Mouse (Mus musculus) gastrocnemius, adult 2 months (tissue): Measurements from ENCODE around the gene Inpp4a. TPM values are rescaled to one million over a fixed set of nuclear protein-coding genes. Genes with fewer than 3 reads are reported as not detected.

ENCODE experiments used
- DNase-seq: peaks from one replicate; pipeline ENCODE4 v3.0.0; 2022
- H3K27ac ChIP-seq: fragments of 200-600 bp; 2 replicates; pipeline ENCODE4 v1.8.1; 2022; ENCODE audit warnings: mild to moderate bottlenecking
- H3K4me3 ChIP-seq: fragments of 200-600 bp; 2 replicates; pipeline ENCODE4 v1.8.1; 2022; ENCODE audit warnings: mild to moderate bottlenecking, moderate library complexity
- CTCF ChIP-seq: fragments of 200-600 bp; IDR thresholded peaks from 2 replicates; pipeline ENCODE4 v1.8.1; 2022; ENCODE audit warnings: antibody characterized with exemption, mild to moderate bottlenecking, moderate library complexity
- intact Hi-C: fragments of 180-260 bp; cut with DNase I; formaldehyde crosslinking; loops from one replicate; pipeline ENCODE4 v1.15.1; 2025
- total RNA-seq, 2 experiments: library from RNA; stranded (reverse); gene quantifications; 2 replicates each; pipeline ENCODE4 v1.2.3; 2021

The Inpp4a gene
- total RNA-seq, 2 experiments from 2014 or later, result 18.0 to 19.5 TPM

DNA sequence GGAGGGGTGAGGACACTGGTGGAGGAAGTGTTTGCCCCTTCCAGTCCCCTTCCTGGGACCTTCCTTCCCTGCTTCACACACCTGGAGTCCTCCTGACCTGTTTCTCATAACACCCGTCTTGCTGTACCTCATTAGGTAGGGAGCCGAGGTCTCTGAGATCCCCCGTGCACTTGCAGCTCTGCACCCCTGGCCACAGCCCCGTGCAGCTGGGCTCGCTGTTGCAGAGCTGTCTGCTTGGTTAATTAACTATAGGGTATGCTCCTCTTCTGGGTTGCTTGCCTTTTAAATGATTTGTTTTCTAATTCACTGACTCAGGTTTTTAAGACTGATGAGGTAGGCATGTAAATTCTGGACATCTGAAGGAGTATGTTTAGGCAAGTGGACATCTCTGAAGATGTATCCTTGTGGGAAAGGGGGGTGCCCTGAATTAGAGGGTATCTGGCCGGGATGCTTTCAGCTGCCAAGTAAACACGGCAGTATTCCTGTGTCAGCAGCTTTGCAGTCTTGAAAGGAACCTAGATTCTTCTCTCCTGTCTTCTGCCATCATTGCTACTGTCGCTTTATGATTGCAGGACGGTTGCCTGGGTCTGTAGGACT lies 6.1 kb downstream of the Inpp4a start:
- no peak overlapping the region for H3K27ac ChIP-seq
- intact Hi-C loops, result no loop called here
- no peak overlapping the region for H3K4me3 ChIP-seq
- no peak for TF ChIP-seq CTCF
- DNase-seq, result no peak

DNA sequence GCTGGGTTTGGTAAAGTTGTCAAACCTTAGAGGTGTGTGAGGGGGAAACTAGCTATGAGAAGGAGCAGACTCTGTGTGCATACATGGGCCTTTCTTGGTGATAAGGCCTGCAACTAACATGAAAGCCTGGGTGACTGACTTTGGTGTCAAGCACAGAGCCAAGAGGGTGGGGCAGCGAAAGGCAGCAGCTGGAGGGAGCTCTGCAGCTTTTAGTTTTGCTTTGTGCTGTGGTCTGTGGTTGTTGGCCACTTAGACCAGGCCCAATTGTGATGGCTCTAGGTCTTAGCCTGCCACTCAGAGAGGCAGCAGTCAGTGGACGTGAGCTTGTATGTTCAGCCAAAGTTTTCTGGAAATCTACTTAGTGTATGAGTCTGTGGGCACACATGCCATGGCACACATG lies 7.9 kb downstream of the Inpp4a start:
- intact Hi-C loops, result no loop called here
- peak overlapping the region; percentile 2; the same call in 1 of the 2 replicates for H3K27ac ChIP-seq
- no peak for DNase-seq
- no peak overlapping the region for H3K4me3 ChIP-seq
- no peak for TF ChIP-seq CTCF

DNA sequence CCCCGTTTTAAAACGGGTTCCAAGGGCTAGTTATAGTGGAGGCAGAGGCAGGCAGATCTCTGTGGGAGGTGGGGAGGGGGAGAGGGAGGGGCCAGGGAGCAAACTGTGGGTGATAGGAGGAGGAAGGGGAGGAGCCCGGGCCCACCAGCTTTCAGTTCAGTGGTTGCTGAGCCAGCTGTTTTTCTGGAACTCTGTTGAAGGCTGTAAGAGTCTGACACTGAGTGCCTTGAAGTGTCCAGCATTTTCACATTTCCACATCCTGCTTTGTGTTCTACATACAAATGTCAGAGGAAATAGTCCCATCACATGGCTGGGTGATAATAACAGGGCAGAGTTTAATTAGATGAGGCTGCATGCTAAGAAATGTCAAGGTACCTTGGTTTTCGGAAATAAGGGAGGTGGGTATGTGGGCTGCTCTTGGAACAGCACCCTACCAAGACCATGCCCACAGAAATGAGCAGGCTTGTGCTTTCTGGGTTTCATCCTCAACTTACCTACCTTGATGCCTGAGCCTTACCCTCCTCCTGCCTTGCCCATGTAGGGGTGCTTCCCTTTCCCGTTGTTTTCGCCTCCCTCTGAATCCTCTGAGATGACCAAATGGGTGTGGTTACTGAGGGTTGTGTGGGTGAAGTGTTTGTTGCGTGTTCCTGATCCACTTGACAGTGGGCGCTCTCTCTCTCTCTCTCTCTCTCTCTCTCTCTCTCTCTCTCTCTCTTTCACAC lies 8.5 kb downstream of the Inpp4a start:
- intact Hi-C loops, result no loop called here
- DNase-seq, result no peak
- no peak overlapping the region for H3K4me3 ChIP-seq
- TF ChIP-seq CTCF, result no peak
- no peak overlapping the region for H3K27ac ChIP-seq

DNA sequence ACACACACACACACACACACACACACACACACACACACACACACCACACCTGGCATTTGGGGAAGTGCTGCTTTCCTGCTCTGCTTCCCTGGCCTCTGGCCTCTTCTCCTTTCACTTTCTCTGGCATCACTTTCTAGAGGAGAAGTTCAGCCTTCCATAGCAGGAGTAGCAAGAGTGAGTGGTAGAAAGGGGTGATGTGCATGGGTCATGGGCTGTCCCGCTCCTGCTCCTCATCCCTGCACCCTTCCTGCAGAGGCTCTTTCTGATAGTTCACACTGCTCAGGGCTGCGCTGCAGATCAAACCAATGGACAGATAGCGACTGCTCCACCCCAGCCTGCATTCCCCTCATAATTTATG lies 9.1 kb downstream of the Inpp4a start:
- no peak for TF ChIP-seq CTCF
- no peak for DNase-seq
- no peak overlapping the region for H3K4me3 ChIP-seq
- intact Hi-C loops, result no loop called here
- no peak overlapping the region for H3K27ac ChIP-seq

DNA sequence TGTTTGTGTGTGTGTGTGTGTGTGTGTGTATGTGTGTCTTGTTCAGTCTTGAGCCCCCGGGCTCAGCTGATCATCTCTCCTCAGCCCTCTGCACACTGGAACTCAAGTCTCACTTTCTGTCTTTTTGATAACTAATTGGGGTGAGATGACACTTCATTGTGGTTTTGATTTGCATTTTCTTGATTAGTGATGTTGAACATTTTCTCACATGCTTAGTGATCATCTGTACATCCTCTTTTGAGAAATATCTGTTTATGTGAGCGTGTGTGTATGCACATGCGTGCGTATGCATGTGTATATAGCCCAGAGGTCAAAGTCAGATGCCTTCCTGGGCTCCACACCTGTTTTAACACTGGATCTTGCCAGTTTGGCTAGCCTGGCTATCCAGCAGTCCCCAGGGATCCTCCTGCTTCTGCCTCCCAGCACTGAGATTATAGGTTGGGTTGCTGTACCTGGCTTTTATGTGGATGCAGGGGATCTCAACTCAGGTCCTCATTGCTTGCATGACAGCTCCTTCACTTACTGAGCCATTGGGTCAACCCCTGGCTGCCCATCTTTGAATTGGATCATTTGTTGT lies 10.4 kb downstream of the Inpp4a start:
- no peak for TF ChIP-seq CTCF
- intact Hi-C loops, result no loop called here
- no peak for DNase-seq
- Histone ChIP-seq H3K27ac (no peak overlapping the region), H3K4me3 (no peak overlapping the region)

DNA sequence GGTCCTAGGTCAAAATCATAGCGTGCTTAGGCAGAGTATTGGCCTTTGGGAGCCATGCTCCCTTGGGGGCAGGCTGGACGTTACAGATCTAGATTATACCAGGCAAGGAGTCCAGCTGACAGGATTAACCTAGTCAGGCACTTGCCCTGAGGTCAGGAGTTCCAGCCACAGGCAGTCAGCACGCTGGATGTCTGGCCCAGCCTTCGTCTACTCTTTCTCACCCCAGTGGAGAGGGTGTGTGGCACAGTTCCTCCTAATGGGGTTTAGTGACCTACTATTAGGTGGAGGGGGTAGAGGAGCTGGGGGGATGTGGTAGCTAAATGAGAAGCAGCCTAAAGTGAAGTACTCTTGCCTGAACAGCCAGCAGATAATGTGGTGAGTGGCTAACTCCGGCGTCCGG lies 14.7 kb downstream of the Inpp4a start:
- no peak overlapping the region for H3K4me3 ChIP-seq
- no peak for DNase-seq
- intact Hi-C loops, result no loop called here
- peak overlapping the region; percentile 66 for H3K27ac ChIP-seq
- no peak for TF ChIP-seq CTCF

DNA sequence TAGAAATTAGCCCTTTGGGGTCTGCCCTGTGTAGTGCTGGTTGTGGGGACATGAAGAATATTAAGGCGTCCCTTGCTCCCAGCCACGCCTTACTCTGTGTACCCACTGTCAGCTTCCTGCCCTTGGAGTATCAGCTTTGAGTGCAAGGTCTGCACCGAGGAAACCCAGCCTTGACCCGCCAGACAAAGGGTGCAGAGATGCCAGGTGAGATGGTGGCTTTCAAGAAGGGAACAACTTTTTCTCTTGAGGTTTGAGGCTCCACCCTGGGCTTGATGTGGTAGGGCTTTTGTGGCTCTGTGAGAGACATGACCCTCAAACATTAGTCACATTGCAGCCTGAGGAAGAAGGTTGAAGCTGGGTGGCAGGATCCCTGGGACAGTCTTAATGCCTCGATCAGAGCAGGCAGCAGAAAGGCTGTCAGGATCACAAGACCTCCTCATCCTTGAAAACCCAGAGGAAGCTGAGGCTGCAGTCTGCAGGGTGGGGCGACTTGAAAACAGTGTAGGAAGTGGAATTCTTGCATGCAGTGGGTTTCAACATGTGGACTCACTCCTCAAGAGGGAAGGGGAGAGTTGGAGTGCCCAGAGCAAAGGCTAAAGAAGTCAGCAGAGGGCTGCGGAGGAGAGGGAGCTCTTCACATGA lies 18.1 kb downstream of the Inpp4a start:
- 0 out of 2 replicates have a peak overlapping the region, but pooled peaks have one; percentile 1 for H3K27ac ChIP-seq
- intact Hi-C loops, result no loop called here

DNA sequence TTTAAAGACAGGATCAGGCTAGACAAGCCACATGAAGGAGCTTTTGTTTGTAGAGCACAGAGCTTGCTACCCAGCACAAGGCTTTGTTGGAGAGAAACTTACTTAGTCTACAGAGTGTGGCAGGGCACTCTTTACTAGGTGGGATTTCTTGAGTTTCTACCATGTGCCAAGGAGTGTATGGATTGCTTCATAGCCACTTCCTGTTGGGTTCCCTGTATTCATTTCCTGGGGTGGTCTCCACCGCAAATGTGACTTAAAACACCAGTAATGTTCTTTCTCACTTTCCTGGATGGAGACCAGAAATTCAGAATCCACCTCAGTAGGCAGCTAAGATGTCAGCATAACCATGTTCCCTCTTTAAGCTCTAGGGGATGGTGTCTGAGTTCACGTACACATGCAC lies 18.9 kb downstream of the Inpp4a start:
- TF ChIP-seq CTCF, result no peak
- intact Hi-C loops, result no loop called here
- DNase-seq, result no peak

More for the DNA sequence above, 18.1 kb downstream of the Inpp4a start:
- TF ChIP-seq CTCF, result no peak
- no peak overlapping the region for H3K4me3 ChIP-seq
- DNase-seq, result no peak

DNA sequence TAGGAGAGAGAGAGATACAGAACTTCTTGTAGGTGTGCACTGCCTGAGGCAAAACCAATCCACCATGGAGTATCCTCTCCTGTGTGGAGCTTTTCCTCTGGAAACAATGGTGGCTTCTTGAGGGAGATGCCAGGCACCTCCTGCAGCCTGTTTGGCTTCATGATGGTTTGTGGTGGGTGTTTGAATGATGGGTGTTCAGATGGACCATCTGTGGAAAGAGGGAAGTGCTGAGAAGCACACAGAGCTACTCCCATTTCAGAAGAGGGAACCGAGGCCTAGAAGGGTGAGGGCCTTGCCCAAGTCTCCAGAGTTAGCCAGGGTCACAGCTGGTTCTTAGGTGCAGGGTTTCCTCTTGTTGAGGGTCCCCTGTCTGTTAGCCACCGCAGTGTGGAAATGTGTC lies 23.0 kb downstream of the Inpp4a start:
- intact Hi-C loops, result no loop called here

More for the DNA sequence above, 18.9 kb downstream of the Inpp4a start:
- Histone ChIP-seq H3K4me3 (no peak overlapping the region), H3K27ac (no peak overlapping the region)

DNA sequence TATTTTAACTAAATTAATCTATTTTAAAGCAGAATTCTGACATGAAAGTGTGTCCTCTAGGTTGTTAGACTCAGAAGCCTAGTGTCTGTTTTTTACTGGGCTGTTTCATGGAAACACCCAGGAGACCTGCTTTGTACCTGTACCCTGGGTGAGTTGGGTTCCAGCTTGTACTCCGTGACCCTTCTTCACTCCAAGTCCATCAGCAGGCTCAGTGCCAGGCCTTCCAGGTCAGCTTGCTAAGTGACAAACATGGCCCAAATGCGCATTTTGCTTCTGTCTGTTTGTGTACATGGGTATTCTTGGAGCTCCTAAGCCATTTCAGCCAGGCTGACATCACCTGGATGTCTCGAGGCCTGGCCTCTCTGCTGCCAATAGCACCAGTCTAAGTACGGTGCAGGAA lies 23.5 kb downstream of the Inpp4a start:
- Histone ChIP-seq H3K4me3 (no peak overlapping the region), H3K27ac (peak overlapping the region; percentile 79)
- no peak for DNase-seq
- intact Hi-C loops, result no loop called here
- no peak for TF ChIP-seq CTCF

More for the DNA sequence above, 23.0 kb downstream of the Inpp4a start:
- no peak for DNase-seq
- H3K4me3 ChIP-seq, result no peak overlapping the region
- no peak for TF ChIP-seq CTCF
- H3K27ac ChIP-seq, result peak overlapping the region; percentile 79

DNA sequence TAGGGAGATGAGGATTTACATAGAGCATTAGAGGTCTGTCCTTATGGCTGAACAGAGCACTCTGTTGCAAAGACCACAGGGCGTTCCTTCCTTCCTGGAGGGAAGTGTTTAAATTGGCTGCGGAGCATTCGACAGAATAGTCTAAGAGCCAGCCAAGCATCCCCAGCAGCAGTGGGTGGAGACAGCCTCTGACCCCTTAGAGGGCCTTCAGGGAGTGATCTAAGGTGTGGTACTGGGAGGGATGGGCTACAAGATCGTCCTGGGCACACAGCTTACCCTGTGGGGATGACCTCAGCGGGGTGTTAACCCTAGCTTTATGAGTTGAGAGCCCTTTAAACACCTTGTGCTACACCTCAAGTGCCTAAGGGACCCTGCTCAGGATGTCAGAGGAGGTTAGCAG lies 24.9 kb downstream of the Inpp4a start:
- peak overlapping the region; percentile 79 for H3K27ac ChIP-seq
- no peak overlapping the region for H3K4me3 ChIP-seq
- DNase-seq, result no peak
- intact Hi-C loops, result no loop called here
- TF ChIP-seq CTCF, result no peak

DNA sequence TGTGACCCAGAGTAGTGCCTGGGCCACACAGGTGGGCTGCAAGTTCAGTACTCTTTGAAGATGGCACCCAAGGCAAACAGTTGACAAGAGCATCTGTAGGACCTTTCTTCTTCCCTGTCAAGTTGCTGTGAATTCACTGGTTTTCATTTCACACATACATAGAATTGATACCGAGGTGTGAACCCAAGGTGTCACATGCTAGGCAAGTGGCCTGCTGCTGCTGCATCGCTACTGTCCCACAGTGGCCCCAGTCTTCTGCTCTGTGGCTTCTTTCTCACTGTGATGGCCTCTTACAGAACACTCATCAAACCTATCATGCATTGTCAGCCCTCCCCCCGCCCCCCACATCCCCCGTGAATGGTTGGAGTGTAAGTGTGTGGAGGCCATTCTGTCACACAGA lies 27.6 kb downstream of the Inpp4a start:
- intact Hi-C loops, result no loop called here
- Histone ChIP-seq H3K27ac (no peak overlapping the region), H3K4me3 (no peak overlapping the region)
- TF ChIP-seq CTCF, result no peak
- DNase-seq, result no peak

DNA sequence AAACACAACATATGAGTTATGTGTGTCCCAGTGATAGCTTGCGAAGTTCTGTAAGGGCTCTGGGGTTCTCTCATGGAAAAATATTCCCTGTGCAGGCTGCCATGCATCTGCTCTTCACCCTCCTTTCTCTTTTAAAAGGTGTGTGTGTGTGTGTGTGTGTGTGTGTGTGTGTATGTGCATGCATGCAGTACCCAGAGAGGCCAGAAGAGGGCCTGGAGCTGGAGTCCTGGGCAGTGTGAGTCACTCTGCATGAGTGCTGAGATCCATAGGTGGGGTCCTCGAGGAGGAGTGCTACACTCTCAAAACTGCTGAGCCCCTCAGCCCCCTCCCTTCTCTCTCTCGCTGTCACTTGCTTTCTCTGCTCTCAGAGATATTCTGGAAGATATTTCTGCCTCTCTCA lies 29.5 kb downstream of the Inpp4a start:
- no peak for DNase-seq
- no peak overlapping the region for H3K27ac ChIP-seq
- intact Hi-C loops, result no loop called here
- H3K4me3 ChIP-seq, result no peak overlapping the region
- TF ChIP-seq CTCF, result no peak
